Mouse (Mus musculus): ENCODE data around the gene Svopl. TPM values are rescaled to one million over a fixed set of nuclear protein-coding genes. Genes with fewer than 3 reads are reported as not detected.

The Svopl gene
- polyA plus RNA-seq (2021; fragmentation: Nextera tagmentation): not detected in 2 replicates
- long read RNA-seq, experiment 1: 0 reads
- long read RNA-seq, experiment 2: 0 reads

DNA sequence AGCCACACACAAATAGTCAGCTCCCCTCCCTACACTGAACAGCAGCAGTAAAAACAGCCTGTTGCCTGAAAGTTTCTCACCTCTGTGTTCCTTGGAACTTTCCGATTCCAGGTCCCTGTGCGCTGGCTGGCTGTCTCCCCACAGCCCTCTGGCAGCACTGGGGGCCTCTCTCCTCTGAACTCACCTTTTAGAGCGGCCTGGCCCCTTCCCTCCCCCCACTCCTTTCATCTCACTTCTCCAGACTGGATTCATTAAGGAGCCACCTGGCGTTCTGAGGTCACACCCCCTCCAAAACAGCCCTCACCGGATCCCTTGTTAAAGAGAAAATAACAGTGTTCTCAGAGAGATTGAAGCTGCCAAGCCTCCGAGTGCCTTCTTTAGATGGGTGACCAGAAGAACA, at the start of gene Svopl:
Svopl (minus strand) TSS at position 159 of the 400 bp plus-strand sequence.

Other genes with a start within 250 kb of the Svopl start
- gene Trim24, start 176.2 kb downstream of the Svopl start, polyA plus RNA-seq (2021; fragmentation: Nextera tagmentation): 2.7 and 3.6 TPM in 2 replicates
- gene Tmem213, start 62.3 kb upstream of the Svopl start, polyA plus RNA-seq (2021; fragmentation: Nextera tagmentation): not detected in 2 replicates
- gene Atp6v0a4, start 77.6 kb upstream of the Svopl start, polyA plus RNA-seq (2021; fragmentation: Nextera tagmentation): not detected in 2 replicates
- gene D630045J12Rik, start 207.0 kb upstream of the Svopl start, polyA plus RNA-seq (2021; fragmentation: Nextera tagmentation): 4.2 and 6.5 TPM in 2 replicates

Data from left cerebral cortex, adult 6 months (tissue).